Mouse (Mus musculus): Measurements from ENCODE around the gene 9930111J21Rik1.
"Not testable (repeated sequence)": the region's sequence is repeated elsewhere in the genome, so short reads cannot be mapped to it uniquely, and the experiment has no call there.

Gene 9930111J21Rik1

GRCm38 (mm10) chr11:48923818-48924217 is 55.4 kb downstream of the 9930111J21Rik1 start:
- POLR2A ChIA-PET, CTCF ChIA-PET: not testable (repeated sequence)

GRCm38 (mm10) chr11:48918380-48918779 is 60.8 kb downstream of the 9930111J21Rik1 start:
- ChIA-PET CTCF (no interaction called here), POLR2A (interaction anchor here in 1 of 4 experiments (0.6 kb wide), 1 partner anchor 146 kb away, joined by 3 read pairs; no protein-coding TSS in a partner anchor)

GRCm38 (mm10) chr11:48913611-48914010 is 65.6 kb downstream of the 9930111J21Rik1 start:
- ChIA-PET POLR2A (no interaction called here), CTCF (no interaction called here)

GRCm38 (mm10) chr11:48908459-48908858 is 70.7 kb downstream of the 9930111J21Rik1 start:
- CTCF ChIA-PET, result no interaction called here
- POLR2A ChIA-PET, result no interaction called here

- POLR2A ChIA-PET, result no interaction called here
- CTCF ChIA-PET, result no interaction called here
Measured at GRCm38 (mm10) chr11:48902021-48902420, 77.2 kb downstream of the 9930111J21Rik1 start, which contains the start of gene Gm5431. Gm5431 (minus strand) TSS chr11:48902214.

GRCm38 (mm10) chr11:48901567-48901930 is 77.6 kb downstream of the 9930111J21Rik1 start:
- CTCF ChIA-PET, result not testable (repeated sequence)

GRCm38 (mm10) chr11:48900654-48901566 is 78.3 kb downstream of the 9930111J21Rik1 start:
- CTCF ChIA-PET, POLR2A ChIA-PET: not testable (repeated sequence)

More at GRCm38 (mm10) chr11:48901567-48901930, 77.6 kb downstream of the 9930111J21Rik1 start:
- POLR2A ChIA-PET, result not testable (repeated sequence)

- ChIA-PET CTCF (no interaction called here), POLR2A (no interaction called here)
Measured at GRCm38 (mm10) chr11:48898812-48899431, 80.3 kb downstream of the 9930111J21Rik1 start.

Measured in embryonic stem cell, embryonic (primary cell).